Mouse (Mus musculus) midbrain, embryonic 14.5 days (tissue): ENCODE results near the gene Gm21974. TPM values are rescaled to one million over a fixed set of nuclear protein-coding genes. Genes with fewer than 3 reads are reported as not detected.

ENCODE experiments used
- ATAC-seq: fragments of 200-750 bp; cut with Nextera tagmentation; 2 replicates; pipeline ENCODE4 v1.8.0; 2017; ENCODE audit warnings: moderate number of reproducible peaks, moderate library complexity; ENCODE audit not compliant: low FRiP score, low TSS enrichment
- DNase-seq: peaks from one replicate; pipeline ENCODE4 v3.0.0-alpha.2; 2015
- H3K27ac ChIP-seq: fragments of 300-500 bp; sonication (generic); replicated peaks from 2 replicates; pipeline ENCODE4 v1.5.1; 2014; ENCODE audit warnings: mild to moderate bottlenecking, low read depth, low read length, moderate library complexity
- H3K27me3 ChIP-seq: fragments of 300-500 bp; sonication (generic); 2 replicates; pipeline ENCODE4 v1.6.1; 2014; ENCODE audit warnings: low read length, control low read depth, mixed read lengths; ENCODE audit not compliant: control insufficient read depth, insufficient read depth
- H3K36me3 ChIP-seq: fragments of 300-500 bp; sonication (generic); 2 replicates; pipeline ENCODE4 v1.6.1; 2014; ENCODE audit warnings: low read length, control low read depth; ENCODE audit not compliant: control insufficient read depth, insufficient read depth
- H3K4me1 ChIP-seq: fragments of 300-500 bp; sonication (generic); 2 replicates; pipeline ENCODE4 v1.6.1; 2014; ENCODE audit warnings: mild to moderate bottlenecking, antibody characterized with exemption, low read length, control low read depth; ENCODE audit not compliant: control insufficient read depth, insufficient read depth
- H3K4me2 ChIP-seq: fragments of 300-500 bp; sonication (generic); 2 replicates; pipeline ENCODE4 v1.6.1; 2014; ENCODE audit warnings: mild to moderate bottlenecking, low read length, moderate library complexity
- H3K4me3 ChIP-seq: fragments of 300-500 bp; sonication (generic); replicated peaks from 2 replicates; pipeline ENCODE4 v1.5.1; 2014; ENCODE audit warnings: low read depth, low read length
- H3K9ac ChIP-seq: fragments of 300-500 bp; sonication (generic); replicated peaks from 2 replicates; pipeline ENCODE4 v1.6.1; 2014; ENCODE audit warnings: mild to moderate bottlenecking, low read length, moderate library complexity
- H3K9me3 ChIP-seq: fragments of 300-500 bp; sonication (generic); 2 replicates; pipeline ENCODE4 v1.6.1; 2016; ENCODE audit warnings: low read length, control low read depth, mixed read lengths; ENCODE audit not compliant: control insufficient read depth
- WGBS: fragments of 180-500 bp; shearing (Covaris S2); extraction: QIAGEN DNeasy Blood & Tissue Kit; methylation state at CpG from one replicate; pipeline ENCODE4 v1.1.7; 2014; 5-methylcytosine and 5-hydroxymethylcytosine counted together
- polyA plus RNA-seq: library from polyadenylated mRNA; unstranded; fragments of >200 nt; fragmentation: Nextera tagmentation; extraction: Ambion mirVana; gene quantifications from 2 replicates; pipeline ENCODE4 v1.2.1, GENCODE M21; 2014

The Gm21974 gene
- polyA plus RNA-seq, 1 experiment from 2014 or later = not detected

DNA sequence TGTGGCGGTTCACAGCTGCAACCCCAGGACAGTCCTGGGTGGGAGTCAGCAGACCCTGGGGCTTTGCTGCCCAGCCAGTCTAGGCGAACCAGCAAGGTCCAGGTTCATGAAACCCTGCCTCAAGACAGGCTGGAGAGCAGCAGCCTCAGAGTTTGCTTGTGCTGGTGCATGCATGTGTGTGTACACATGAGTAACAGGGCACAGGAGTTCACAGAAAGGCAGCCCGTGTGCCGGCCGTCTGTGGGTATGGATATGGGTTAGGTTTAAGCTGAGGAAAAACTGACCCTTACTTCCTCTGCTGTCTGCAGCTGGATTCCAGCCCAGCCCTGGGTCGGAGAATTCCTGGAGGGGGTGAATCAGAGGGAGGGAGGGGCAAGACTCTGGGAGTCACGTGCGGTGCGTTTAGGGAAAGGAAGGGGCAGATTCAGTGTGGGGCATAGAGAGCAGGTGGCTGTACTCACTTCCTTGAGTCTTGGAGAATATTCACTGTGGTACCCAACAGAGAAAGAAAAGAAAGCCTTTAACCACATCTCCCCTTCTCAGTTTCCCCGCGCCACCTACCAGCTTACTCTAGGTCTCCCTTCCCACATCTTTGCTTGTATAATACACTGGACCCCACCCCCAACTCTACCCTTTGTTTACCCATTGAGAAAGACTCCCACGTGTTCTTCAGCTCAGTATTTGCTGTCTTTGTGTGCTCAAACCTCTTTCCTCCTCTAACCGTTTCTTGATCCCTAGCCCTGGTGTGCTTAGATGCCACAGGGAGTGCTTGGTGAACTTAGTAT is 36.3 kb upstream of the Gm21974 start:
- H3K4me1 ChIP-seq = 0 out of 2 replicates have a peak, but pooled peaks cover 8% of the 10 kb centered on the region
- H3K36me3 ChIP-seq = peaks cover 10% of the 10 kb centered on the region; the same call in 1 of the 2 replicates
- no peak overlapping the region for H3K4me3 ChIP-seq
- 33% methylated on average over 13 of the region's 13 CpGs for WGBS
- DNase-seq (no peak), ATAC-seq (no peak)
- peaks cover 17% of the 10 kb centered on the region for H3K27me3 ChIP-seq
- no peaks in the 10 kb centered on the region for H3K9me3 ChIP-seq
- no peak overlapping the region for H3K27ac ChIP-seq
- H3K9ac ChIP-seq = no peak overlapping the region
- no peak overlapping the region for H3K4me2 ChIP-seq

DNA sequence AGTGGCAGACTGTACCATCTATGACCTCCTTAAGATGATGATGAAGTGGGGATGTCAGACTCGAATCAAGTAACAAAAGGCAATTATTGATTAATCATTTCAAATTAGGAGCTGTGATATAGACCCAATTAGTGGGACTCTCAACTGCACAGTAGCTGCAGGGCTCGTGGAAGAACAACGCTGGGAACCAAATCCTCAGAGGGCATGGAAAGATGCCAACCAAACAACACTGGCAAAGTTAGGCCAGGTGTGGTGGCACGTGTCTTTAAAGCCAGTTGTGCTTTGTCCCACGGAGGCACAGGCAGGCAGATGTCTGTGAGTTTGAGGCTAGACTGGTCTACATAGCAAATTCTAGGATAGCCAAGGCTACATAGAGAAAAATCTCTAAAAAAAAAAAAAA is 35.4 kb upstream of the Gm21974 start:
- Histone ChIP-seq H3K36me3 (peaks cover 19% of the 10 kb centered on the region), H3K9me3 (no peaks in the 10 kb centered on the region), H3K4me2 (no peak overlapping the region), H3K9ac (no peak overlapping the region), H3K4me3 (no peak overlapping the region), H3K4me1 (0 out of 2 replicates have a peak, but pooled peaks cover 8% of the 10 kb centered on the region), H3K27me3 (peaks cover 17% of the 10 kb centered on the region), H3K27ac (no peak overlapping the region)
- WGBS = 84% methylated on average over 5 of the region's 5 CpGs
- DNase-seq = no peak
- ATAC-seq = no peak

GRCm38 (mm10) chr7:127929923-127930322 is 34.7 kb upstream of the Gm21974 start, which contains the start of gene Prss8:
Gene Prss8, minus strand, starts transcription at chr7:127930104.
- DNase-seq (no peak), ATAC-seq (no peak)
- no peak within 1 kb of the TSS for H3K4me2 ChIP-seq
- H3K9me3 ChIP-seq = no peaks in the 10 kb centered on the region
- H3K4me1 ChIP-seq = 0 out of 2 replicates have a peak, but pooled peaks cover 8% of the 10 kb centered on the region
- 5% methylated on average over 6 of the region's 6 CpGs for WGBS
- no peak within 1 kb of the TSS for H3K9ac ChIP-seq
- H3K27me3 ChIP-seq = peaks cover 17% of the 10 kb centered on the region
- peaks cover 26% of the 10 kb centered on the region for H3K36me3 ChIP-seq
- no peak within 1 kb of the TSS for H3K4me3 ChIP-seq
- H3K27ac ChIP-seq = no peak within 1 kb of the TSS

- no peak overlapping the region for H3K4me2 ChIP-seq
- peaks cover 17% of the 10 kb centered on the region for H3K27me3 ChIP-seq
- no peak overlapping the region for H3K4me3 ChIP-seq
- H3K36me3 ChIP-seq = peaks cover 39% of the 10 kb centered on the region
- no peak overlapping the region for H3K27ac ChIP-seq
- H3K4me1 ChIP-seq = 0 out of 2 replicates have a peak, but pooled peaks cover 3% of the 10 kb centered on the region
- H3K9ac ChIP-seq = no peak overlapping the region
- 58% methylated on average over 5 of the region's 5 CpGs for WGBS
- ATAC-seq = no peak
- no peaks in the 10 kb centered on the region for H3K9me3 ChIP-seq
- DNase-seq = no peak
Measured at GRCm38 (mm10) chr7:127928596-127928995, 33.3 kb upstream of the Gm21974 start.

DNA sequence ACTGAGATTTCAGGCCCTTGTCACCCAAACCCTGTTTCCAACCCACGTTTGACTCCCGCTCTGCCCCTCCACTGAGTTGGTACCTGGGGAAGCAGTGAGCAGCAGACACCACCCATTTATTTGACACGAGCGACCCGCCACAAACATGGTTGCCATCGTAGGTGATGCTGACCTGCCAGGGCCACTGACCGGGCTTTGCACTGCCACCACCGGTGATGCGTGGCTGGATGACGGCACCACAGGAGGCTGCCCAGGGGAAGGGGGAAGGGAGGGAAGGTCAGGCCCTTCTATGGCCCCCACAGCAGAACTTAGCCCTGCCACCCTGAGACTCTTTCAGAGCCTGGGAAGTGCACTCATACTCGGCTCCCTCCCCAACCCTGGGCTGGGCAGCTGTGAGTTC is 32.5 kb upstream of the Gm21974 start:
- H3K9me3 ChIP-seq = no peaks in the 10 kb centered on the region
- H3K4me2 ChIP-seq = no peak overlapping the region
- H3K9ac ChIP-seq = no peak overlapping the region
- ATAC-seq (no peak), DNase-seq (no peak)
- H3K4me3 ChIP-seq = no peak overlapping the region
- peaks cover 17% of the 10 kb centered on the region for H3K27me3 ChIP-seq
- H3K4me1 ChIP-seq = 0 out of 2 replicates have a peak, but pooled peaks cover 3% of the 10 kb centered on the region
- peaks cover 47% of the 10 kb centered on the region for H3K36me3 ChIP-seq
- 82% methylated on average over 11 of the region's 11 CpGs for WGBS
- no peak overlapping the region for H3K27ac ChIP-seq

- no peak for ATAC-seq
- no peak overlapping the region for H3K27ac ChIP-seq
- 89% methylated on average over 11 of the region's 11 CpGs for WGBS
- H3K36me3 ChIP-seq = peaks cover 56% of the 10 kb centered on the region
- no peaks in the 10 kb centered on the region for H3K9me3 ChIP-seq
- H3K4me1 ChIP-seq = no peaks in the 10 kb centered on the region
- H3K4me3 ChIP-seq = no peak overlapping the region
- no peak overlapping the region for H3K9ac ChIP-seq
- peaks cover 17% of the 10 kb centered on the region for H3K27me3 ChIP-seq
- no peak for DNase-seq
- H3K4me2 ChIP-seq = no peak overlapping the region
Measured at GRCm38 (mm10) chr7:127926846-127927245, 31.6 kb upstream of the Gm21974 start.

GRCm38 (mm10) chr7:127926066-127926465 is 30.8 kb upstream of the Gm21974 start:
- H3K9ac ChIP-seq = no peak overlapping the region
- H3K9me3 ChIP-seq = no peaks in the 10 kb centered on the region
- no peak for ATAC-seq
- no peak overlapping the region for H3K27ac ChIP-seq
- 84% methylated on average over 8 of the region's 8 CpGs for WGBS
- no peaks in the 10 kb centered on the region for H3K4me1 ChIP-seq
- no peak for DNase-seq
- no peak overlapping the region for H3K4me2 ChIP-seq
- peaks cover 17% of the 10 kb centered on the region for H3K27me3 ChIP-seq
- peaks cover 61% of the 10 kb centered on the region for H3K36me3 ChIP-seq
- no peak overlapping the region for H3K4me3 ChIP-seq

DNA sequence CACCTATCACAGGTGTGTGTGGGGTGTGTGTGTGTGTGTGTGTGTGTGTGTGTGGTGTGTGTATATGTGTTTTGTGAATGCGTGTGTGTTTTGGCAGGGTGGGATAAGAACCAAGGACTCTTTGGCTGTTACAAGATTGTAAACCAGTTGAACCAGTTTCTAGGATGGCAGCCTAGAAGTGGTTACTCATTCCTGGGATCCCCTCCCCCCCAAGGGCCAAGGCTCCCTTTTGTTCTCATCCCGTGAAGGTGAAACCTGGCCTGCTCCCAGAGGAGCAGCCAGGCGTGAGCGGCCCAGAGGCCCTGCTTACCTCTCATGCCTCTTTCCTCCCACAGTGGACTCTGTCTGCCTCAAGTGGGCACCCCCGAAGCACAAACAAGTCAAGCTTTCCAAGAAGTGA is 30.0 kb upstream of the Gm21974 start:
- no peak overlapping the region for H3K4me2 ChIP-seq
- peaks cover 17% of the 10 kb centered on the region for H3K27me3 ChIP-seq
- 66% methylated on average over 5 of the region's 5 CpGs for WGBS
- H3K9me3 ChIP-seq = no peaks in the 10 kb centered on the region
- no peak overlapping the region for H3K4me3 ChIP-seq
- DNase-seq = no peak
- H3K36me3 ChIP-seq = peaks cover 66% of the 10 kb centered on the region
- H3K9ac ChIP-seq = no peak overlapping the region
- ATAC-seq = no peak
- H3K27ac ChIP-seq = no peak overlapping the region
- H3K4me1 ChIP-seq = no peaks in the 10 kb centered on the region

DNA sequence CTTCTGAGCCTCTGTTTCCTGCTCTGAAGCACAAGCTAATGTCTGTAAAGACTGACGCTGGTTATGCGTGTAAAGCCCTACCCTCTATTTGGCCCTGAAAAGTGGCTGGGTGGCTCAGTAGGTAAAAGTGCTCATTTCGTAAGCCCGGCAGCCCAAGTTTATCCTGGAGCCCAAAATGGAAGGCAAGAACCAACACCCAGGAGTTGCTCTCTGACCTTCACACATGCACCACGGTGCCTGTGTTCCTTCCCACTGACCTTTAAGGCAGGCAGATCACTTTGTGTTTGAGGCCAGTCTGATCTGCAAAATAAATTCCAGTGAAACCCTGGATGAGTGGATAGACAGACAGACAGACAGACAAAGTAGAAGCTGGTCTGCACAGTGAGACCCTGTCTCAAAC is 28.5 kb upstream of the Gm21974 start:
- Histone ChIP-seq H3K4me1 (no peaks in the 10 kb centered on the region), H3K9ac (no peak overlapping the region), H3K4me3 (no peak overlapping the region), H3K9me3 (no peaks in the 10 kb centered on the region), H3K27ac (no peak overlapping the region), H3K27me3 (peaks cover 4% of the 10 kb centered on the region; the same call in 1 of the 2 replicates), H3K36me3 (peaks cover 71% of the 10 kb centered on the region), H3K4me2 (no peak overlapping the region)
- no peak for ATAC-seq
- DNase-seq = no peak
- 93% methylated on average over 5 of the region's 5 CpGs for WGBS
